29 mouse cellular contexts compared by ENCODE assay signal in genomic region chr11:34739816-34740215, GRCm38 (mm10). TPM values are rescaled to one million over a fixed set of nuclear protein-coding genes. Genes with fewer than 3 reads are reported as not detected.
DNase-seq lines count a peak whose midpoint lies in the region; ATAC-seq and TF ChIP-seq lines count a peak whose summit lies in the region.
"Had no signal": no experiment of that assay in that cellular context is flagged by ENCODE, and none has a peak within 500 bp of the region (broad histone marks: within the 10 kb centered on the region; RNA-seq: fewer than 3 reads in every experiment).

No protein-coding gene starts in this region.

- H3K27ac ChIP-seq in testis, adult 2 months (ENCODE audit: control insufficient read depth, insufficient read depth, low read depth, low read length) = no peak overlapping the region
- H3K27ac ChIP-seq in thymus, adult 2 months (ENCODE audit: control insufficient read depth, insufficient read depth, low read length) = no peak overlapping the region
- H3K27ac ChIP-seq: embryonic facial prominence, embryonic 10.5 days; embryonic facial prominence, embryonic 13.5 days; forebrain, embryonic 12.5 days; heart, embryonic 15.5 days; hindbrain, embryonic 13.5 days had no signal

- 97% methylated on average over 3 of the region's 3 CpGs for WGBS in thymus, adult 2 months

- peak overlapping the region; percentile 51 for H3K4me3 ChIP-seq in testis, adult 2 months (ENCODE audit: control insufficient read depth, low read depth, low read length)
- no peak overlapping the region for H3K4me3 ChIP-seq in thymus, adult 2 months (ENCODE audit: control insufficient read depth, insufficient read depth, low read length)
- H3K4me3 ChIP-seq: embryonic facial prominence, embryonic 10.5 days; embryonic facial prominence, embryonic 13.5 days; erythroblast, embryonic 14.5 days; forebrain, embryonic 12.5 days; forebrain, embryonic 15.5 days; heart, embryonic 15.5 days; hindbrain, embryonic 10.5 days; hindbrain, embryonic 13.5 days had no signal

- TF ChIP-seq POLR2A in testis, adult 2 months (IDR thresholded peaks at IDR 0.05; ENCODE audit: control insufficient read depth, low read depth, low read length) = no peak
- no peak for TF ChIP-seq POLR2A in thymus, adult 2 months (IDR thresholded peaks at IDR 0.05; ENCODE audit: control insufficient read depth, extremely low read depth, insufficient read depth, low read length, poor library complexity)

- H3K36me3 ChIP-seq in testis, adult 2 months (ENCODE audit: control insufficient read depth, insufficient read depth, low read length) = no peaks in the 10 kb centered on the region
- peaks cover 5% of the 10 kb centered on the region; the same call in 1 of the 2 replicates for H3K36me3 ChIP-seq in thymus, adult 2 months (ENCODE audit: control insufficient read depth, insufficient read depth, low read length)
- H3K36me3 ChIP-seq: embryonic facial prominence, embryonic 10.5 days; embryonic facial prominence, embryonic 13.5 days; forebrain, embryonic 12.5 days; forebrain, embryonic 15.5 days; G1E; heart, embryonic 15.5 days; hindbrain, embryonic 10.5 days; hindbrain, embryonic 13.5 days had no signal

- ATAC-seq in granulocyte monocyte progenitor cell, adult 5-6 weeks (replicated peaks; ENCODE audit: poor library complexity, severe bottlenecking) = peak; percentile 50; the same call in 1 of the 2 replicates
- ATAC-seq: hindbrain, embryonic 16.5 days; Patski had no signal

- H3K27me3 ChIP-seq in testis, adult 2 months (ENCODE audit: control insufficient read depth, insufficient read depth, low read length) = no peaks in the 10 kb centered on the region
- H3K27me3 ChIP-seq in thymus, adult 2 months (ENCODE audit: control insufficient read depth, insufficient read depth, low read length) = no peaks in the 10 kb centered on the region
- H3K27me3 ChIP-seq: CH12.LX; embryonic facial prominence, embryonic 13.5 days; forebrain, embryonic 12.5 days; forebrain, embryonic 15.5 days; heart, embryonic 15.5 days; hindbrain, embryonic 13.5 days had no signal

- no peaks in the 10 kb centered on the region for H3K4me1 ChIP-seq in testis, adult 2 months (ENCODE audit: control insufficient read depth, insufficient read depth, low read length)
- 0 out of 2 replicates have a peak, but pooled peaks cover 3% of the 10 kb centered on the region for H3K4me1 ChIP-seq in thymus, adult 2 months (replicated peaks; ENCODE audit: control insufficient read depth, insufficient read depth, low read length)
- H3K4me1 ChIP-seq: embryonic facial prominence, embryonic 13.5 days; heart, embryonic 15.5 days had no signal

- TF ChIP-seq CTCF in testis, adult 2 months (IDR thresholded peaks at IDR 0.05; ENCODE audit: control insufficient read depth, insufficient read depth, insufficient replicate concordance, low read depth, low read length) = no peak
- TF ChIP-seq CTCF in thymus, adult 2 months (IDR thresholded peaks at IDR 0.05; ENCODE audit: borderline replicate concordance, control insufficient read depth, extremely low read depth, insufficient read depth, low read length, poor library complexity) = no peak

- no peak for DNase-seq in testis, postnatal 10 days (ENCODE audit: low spot score)
- DNase-seq in naive thymus-derived CD4-positive, alpha-beta T cell, adult 2 months (ENCODE audit: low read depth) = peak; percentile 47
- DNase-seq in right cerebral cortex, adult 2 months (ENCODE audit: low spot score in 2 of 2) = no peak
- no peak for DNase-seq in layer of hippocampus, adult 9-11 months
- DNase-seq in thymus, adult 2 months = no peak
- DNase-seq: adrenal gland, postnatal 10 days; adrenal gland, postnatal 36 days; B cell, adult 2 months; cerebellum, adult 2 months; cerebellum, postnatal 10 days; cerebellum, postnatal 36 days; embryo, embryonic 11 days; gastrocnemius, postnatal 25 days; heart, postnatal 10 days; heart, postnatal 36 days had no signal

RNA-seq across cellular contexts. Expression of gene Dock2, which starts 43.9 kb away (rescaled TPM):
- polyA plus RNA-seq in testis, adult 2 months (2012; rRNA removed) = 1.7 and 1.9 TPM in 2 replicates
- 88.1 and 101 TPM in 2 replicates for total RNA-seq in granulocyte monocyte progenitor cell, adult 5-6 weeks (2014; fragmentation: Nextera tagmentation)
- 117 and 123 TPM in 2 replicates for total RNA-seq in granulocyte monocyte progenitor cell, adult 5-6 weeks (2017)
- 48.9 and 50.5 TPM in 2 replicates for polyA plus RNA-seq in thymus, adult 2 months (2012; rRNA removed)
- polyA plus RNA-seq: Patski had no signal

Comparison
In these comparisons a context has a peak if more than half of its experiments do, and no peak if none do; other contexts are left out.
1. RNA of gene Dock2, which starts 43.9 kb away (polyA plus RNA-seq): 48.9 to 50.5 TPM in thymus, adult 2 months; 1.7 to 1.9 TPM in testis, adult 2 months; every median in the first group is over 10 times any median in the second.